Mouse (Mus musculus) urinary bladder, postnatal 14 days (tissue): Measurements from ENCODE around the gene Lipa.

Experiments used
- DNase-seq: peaks from one replicate; pipeline ENCODE4 v3.0.0; 2021; ENCODE audit warnings: low spot score

The Lipa gene

DNA sequence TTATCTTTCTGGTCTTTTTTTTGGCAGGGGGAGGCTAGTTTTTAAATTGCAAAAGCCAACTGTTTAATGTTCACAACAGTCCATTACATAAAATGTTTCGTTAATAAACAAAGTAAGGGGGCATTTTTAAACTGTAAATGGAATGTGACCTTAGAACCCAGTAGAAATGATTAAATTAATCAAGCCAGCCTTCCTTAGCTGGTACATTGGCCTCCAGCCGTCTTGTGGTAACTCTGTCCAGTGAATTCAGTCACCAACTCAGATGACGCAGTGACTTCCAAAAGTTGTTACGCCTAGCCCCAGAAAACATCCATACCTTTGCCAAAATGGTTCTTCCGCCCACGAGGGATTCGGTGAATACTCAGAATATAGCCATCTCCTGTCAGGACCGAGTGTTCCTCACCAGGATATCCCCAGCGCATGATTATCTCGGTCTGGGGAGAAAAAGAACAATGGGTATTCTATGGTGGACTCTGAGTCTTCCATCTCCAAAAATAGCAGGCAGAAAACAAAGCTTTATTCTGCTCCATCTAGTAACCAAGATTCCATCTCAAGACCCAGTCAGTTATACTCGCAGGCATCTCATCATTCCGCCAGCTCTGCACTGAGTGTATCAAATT, 4.1 kb downstream of the Lipa start:
- no peak for DNase-seq

DNA sequence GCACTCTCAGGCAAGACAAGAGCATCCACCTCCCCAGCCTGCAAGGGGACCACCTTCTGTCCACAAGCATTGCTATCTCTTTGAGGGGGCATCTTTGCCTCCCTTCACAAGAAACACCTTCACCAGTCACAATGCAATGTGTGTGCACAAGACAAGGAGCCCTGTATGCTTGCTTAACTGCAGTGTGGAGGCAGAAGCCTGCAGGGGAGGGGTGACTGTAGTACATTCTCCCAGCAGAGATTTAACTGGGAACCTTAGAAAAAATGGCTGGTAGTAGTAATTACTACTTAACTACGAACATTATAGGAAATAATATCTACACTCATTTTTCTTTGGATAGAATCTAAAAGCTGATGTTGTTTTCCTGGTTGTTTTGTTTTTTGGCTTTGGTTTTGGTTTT, 5.3 kb downstream of the Lipa start:
- DNase-seq = no peak

DNA sequence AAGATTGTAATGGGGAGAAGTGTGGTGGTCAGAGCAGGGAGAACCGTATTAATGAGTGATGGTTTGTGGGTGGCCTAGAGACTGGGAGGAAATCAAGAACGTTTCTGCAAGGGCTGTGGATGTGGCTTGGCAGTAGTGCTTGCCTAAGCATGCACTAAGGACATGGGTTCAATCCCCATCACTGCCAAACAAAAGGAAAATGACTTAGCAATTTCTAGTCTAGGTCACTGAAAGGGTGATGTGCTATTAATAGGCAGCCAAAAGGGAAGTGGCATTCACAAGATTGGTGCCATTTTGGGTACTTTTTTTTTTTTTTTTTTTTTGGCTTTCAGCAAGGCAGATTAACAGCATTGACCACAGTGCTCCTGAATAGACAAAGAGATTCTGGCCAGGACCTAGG, 5.9 kb downstream of the Lipa start:
- no peak for DNase-seq

DNA sequence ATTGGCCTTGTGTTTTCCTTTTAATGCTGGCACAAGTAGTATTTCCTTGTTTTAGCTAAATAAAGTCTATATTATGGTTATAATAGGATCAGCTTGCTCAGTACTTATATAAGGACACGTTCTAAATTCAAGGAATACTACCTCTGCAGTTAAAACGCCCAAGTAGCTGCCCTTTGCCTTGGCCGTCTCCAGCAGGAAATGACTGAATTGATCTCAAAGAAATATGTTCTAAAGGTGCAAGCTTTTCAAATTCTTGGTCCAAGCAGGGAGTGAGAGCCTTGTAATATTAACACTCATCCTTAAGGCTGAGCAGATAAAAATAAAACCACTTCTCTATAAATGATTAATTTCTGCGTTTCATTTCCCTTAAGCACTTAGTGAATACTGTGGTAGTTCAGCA, 7.2 kb downstream of the Lipa start:
- DNase-seq = no peak

DNA sequence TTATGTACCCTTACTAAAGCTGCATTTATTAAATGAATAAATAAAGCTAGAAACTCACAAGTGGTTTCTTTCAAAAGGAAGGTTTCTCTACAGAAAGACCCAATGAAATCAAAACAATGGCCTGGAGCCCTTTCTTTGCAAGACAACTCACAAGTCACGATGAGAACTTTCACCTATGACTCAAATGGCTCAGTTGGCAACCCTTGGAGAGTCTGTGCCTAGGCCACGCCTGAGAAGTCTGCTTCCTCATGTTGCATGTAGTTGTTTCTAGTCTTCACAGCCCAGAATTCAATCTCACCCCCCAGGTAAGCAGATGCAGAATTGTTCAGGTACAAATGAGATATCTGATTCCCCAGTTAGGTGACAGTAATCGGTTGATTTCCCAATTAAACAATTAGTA, 7.6 kb downstream of the Lipa start:
- DNase-seq = no peak

DNA sequence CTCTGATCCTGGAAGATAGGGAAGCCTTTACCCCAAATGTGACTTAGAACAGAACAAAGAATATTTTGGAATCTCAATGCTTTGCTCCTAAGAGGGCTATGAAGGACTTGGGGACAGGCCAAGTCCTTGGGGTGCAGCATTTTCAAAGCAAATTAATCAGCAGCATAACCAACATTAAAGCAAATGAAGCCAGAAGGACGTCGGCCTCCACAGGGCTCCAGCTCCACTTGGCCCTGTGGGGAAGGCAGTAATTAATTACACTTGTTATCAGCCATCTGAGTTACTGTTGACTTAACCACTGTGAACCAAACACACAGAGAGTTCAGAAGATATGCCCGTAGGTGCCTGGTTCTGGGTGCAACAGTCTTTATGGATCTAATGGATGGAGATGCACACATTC, 8.5 kb downstream of the Lipa start:
- DNase-seq = no peak

DNA sequence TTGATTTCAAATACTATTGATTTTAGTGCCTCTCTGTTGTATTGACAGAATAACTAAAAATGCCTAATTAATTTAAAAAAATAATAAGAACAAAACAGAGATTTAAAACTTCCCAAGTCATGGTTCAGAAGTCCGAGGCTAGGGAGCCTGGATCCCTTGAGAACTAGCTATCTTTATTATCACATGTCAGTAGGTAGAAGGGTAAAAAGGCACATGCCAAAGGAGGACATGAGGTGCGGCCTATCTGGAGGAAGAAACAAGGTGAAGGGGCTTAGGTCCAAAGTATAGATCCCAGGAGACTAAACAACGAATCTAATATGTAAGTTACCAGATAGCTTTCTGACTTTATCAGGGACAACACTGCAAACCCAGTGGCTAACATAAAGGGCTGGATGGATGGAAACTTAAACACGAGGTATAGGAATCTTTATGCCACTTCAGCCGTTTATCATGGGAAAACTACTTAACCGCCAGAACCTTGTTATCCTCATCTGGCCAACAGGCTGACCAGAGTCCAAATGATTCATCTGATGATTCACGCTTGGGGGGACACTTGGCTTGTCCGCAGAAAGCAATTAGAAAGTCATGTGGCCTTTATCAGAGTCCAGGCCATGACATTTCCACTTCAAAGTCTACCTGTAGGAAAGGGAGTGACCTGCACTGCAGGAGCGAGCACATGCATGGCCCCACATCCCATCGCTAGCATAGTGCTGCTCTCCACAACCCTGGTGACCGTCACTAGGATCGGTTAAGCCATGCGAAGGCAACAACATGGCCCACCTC, 9.3 kb downstream of the Lipa start:
- DNase-seq = peak; percentile 23

DNA sequence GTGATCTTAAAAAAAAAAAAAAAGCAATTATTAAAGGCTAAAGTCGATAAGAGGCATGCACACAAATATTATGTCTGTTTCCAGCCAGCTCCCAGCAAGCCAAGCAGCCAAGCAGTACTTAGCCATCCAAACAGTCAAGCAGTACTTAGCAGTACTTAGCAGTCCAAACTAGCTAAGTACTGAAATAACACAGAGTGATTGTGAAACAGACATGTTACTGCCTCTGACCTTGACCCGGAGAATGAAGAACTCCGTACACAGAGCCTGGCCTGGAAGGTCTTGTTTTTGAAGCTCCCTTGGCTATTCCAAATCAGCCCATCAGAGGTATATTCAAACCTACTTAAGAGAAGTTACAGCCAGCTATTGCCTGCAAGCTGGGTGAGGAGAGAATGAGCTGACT, 10.1 kb downstream of the Lipa start:
- no peak for DNase-seq

DNA sequence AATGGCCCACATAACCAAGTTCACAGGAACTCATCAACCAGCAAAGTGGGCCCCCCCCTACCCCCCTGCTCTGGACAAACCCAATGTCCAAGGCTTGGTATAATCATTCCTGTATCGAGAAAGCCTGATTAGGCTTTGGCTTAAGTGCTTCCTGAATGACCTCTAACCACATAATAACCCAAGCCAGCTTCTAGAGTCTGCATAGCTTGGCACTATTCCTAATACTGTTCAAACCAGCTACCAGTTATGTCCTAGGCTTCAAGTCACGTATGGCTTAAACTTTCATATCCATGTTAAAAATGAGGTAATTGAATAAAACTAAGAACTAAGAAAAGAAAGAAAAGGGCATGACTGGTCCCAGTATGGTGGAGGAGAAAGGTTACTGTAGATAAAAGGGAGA, 10.9 kb downstream of the Lipa start:
- DNase-seq = no peak

DNA sequence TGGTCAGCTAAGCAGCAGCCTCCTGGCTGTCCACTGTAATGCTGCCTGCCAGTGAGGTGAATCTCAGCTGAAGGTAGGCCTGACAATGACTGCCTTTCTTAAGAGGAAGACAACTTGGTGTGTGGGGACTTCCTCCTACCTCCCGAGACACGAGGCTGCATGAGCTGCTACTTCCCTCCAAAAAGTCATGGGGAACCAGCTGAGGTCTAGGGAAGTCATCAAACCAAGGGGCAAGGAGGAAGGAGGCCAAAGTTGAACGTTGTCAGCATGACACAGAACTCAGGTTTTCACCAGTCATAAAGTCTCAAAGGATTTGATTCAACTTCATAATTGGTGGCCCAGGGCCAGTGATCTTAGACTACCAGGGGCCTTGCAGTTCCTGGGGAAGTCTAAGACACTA, 11.6 kb downstream of the Lipa start:
- no peak for DNase-seq

DNA sequence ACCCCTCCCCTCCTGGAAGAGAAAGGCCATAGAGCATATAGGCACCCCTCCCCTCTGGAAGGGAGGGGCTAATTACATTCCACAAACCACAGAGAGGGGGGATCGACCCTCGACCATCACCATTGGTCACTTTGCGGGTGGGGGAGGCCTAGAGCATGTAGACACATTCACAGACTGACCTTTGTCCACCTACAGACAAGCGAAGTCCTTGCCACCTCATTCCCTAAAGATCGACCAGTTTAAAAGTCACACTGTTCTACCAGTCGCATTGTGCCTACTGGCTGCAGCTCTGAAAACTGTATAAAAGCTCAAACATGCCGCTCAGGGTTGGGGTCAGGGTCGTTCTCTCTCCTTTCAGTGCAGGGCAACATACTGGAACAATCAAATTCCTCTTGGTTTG, 15.7 kb downstream of the Lipa start:
- DNase-seq = no peak

DNA sequence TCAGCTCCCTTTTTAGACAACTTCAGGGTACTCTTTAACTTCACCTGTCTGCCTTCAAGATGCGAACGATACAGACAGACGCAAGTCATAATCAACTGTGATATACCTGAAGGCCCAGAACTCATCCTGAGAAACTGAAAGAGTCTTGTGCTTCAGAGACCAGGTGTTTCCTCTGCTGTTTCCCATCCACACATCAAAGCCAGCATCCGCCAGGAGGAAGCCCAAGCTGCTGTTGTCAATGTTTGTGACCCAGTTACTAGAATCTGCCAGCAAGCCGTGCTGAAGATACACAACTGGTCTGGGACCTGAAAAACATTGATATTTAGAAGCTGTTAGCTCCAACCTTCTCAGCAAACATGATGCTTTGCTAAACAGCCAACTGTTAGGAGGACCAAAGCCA, 16.6 kb downstream of the Lipa start:
- no peak for DNase-seq

DNA sequence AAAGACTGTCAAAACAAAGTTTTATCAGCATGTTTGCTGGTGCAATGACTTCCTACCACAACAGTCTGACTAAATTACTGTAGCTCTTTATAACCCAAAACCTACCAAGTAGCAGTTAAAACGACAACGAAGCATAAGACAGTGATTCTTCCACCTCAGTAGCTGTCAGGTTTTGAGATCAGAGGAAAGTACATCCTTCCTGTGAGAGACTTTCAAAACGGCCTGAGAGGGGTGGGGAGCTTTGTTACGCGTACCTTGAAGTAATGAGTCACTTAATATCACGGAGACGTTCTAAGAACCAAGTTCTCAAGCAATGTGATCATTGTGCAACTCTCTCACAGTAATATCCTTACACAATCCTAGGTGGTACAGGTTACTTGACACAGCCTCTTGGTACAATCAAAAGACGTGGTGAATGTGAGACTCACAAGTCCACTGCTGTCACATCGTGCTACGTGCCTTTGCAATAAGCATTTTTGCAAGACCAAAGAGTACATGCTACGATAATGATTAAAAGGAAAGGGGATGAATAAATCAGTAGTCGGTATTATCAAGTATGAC, 22.0 kb downstream of the Lipa start:
- no peak for DNase-seq

DNA sequence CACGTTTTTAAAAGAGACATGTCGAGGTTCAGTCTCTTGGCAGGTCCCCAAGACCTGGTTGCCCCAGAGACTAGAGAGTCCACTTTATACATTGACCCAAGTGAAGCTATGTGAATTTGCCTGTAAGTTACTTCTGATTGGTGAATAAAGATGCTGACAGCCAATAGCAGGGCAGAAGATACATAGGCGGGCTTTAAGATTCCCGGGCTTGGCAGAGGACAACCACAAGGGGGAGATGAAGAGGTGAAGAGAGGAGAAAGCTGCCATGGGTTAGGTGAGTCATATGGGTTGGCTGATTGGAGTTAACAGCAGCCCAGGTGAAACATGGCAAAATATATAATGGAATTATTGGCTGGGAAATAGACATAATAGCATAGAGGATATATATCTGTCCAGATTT, 26.5 kb downstream of the Lipa start:
- DNase-seq = peak; percentile 84

DNA sequence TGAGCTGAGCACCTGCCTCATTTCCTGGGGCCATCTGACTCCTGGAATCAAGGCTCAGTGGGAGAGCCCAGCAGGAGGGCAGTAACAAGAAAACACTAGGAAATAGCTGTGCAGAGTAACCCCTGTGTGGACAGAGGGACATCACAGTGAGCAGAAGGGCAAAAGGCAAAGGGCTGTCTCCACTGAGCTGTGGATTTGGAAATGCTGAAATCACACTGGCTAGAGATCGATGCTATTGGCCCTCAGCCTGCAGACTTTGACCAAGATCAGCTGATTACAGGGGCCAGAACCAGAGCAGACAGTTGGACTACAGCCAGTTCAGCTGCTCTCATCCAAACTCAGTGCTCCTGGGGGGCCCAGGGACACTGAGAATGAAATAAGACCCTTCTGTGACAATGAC, 30.9 kb downstream of the Lipa start:
- DNase-seq = no peak

DNA sequence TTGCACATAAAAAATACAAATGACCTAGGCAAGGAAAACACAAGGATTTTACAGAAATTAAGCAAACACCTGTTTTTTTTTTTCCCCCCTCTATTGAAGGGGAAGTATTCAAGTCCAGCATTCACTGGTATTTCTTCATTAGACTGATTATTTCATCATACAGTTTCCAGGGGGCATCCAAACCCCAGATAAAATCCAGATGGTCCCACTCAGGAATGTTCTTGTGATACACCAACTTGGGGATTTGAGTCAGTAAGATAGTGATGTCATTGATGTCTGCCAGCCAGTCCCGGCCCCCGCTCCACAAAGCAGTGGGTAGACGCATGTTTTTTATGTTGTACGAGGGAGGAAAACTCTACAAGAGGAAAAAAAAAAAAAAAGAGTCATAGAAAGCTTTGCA, 33.4 kb downstream of the Lipa start:
- DNase-seq = no peak

DNA sequence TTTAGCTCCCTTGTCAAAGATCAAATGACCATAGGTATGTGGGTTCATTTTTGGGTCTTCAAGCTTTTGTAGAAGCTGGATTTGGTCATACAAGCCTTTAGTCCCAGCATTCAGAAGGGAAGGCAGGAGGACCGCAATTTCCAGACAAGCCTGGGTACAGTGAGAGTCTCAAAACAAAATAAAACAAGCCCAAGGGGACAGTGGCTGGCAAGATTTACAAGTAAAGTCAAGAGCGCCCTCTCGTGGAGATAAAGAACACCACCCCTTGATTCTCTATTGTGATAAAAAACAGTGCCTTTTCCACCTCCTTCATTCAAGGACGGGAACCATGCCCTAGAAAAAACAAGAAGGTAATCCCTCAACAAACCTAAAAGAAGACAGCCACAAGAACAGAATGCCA, 43.7 kb downstream of the Lipa start:
- peak; percentile 65 for DNase-seq

DNA sequence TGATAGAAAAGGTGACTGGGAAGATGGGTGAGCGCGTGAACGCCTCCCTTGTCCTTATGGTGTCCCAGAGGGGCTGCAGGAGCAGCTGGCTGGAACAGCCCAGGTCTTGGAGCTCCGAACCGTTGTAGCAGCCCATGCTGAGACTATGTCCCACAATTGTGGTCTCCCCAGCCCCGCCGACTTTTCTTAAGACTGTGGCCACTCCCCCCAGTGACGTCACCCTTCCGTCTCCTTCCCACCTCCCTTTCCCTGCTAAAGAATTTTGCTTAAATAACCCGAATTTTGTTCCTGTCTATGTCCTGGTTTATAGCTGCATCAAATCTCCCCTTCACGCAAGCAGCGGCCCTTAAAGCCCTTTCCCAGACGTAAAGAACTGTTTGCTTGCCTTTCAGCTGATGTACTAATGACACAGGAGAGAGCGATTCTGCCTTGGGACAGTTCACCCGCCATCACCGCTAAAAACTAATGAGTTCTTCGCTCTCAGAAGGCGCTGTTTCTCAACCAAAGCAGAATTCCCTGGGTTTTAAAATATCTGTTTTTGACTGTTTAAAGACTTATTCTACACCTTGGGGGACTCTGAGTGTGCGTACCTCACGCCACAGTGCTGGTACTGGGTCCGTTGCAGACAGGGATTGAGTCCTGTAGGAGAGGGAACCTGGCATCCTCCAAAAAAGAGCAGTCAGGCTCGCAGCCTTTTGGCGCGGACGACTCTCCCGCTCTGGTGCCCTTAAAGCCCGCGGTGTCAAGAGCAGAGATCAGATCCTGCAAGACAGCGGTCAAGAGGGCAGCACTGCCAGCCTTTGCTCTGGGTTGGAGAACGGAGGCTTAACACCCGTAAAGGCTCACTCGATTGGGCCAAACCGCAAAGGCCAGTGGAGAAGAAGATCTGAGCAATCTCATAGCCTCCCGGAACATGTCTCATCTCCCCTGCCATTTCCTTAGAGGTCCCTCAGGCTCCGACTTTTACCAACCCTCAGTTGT, 52.0 kb downstream of the Lipa start, which contains the start of gene Ch25h:
Gene Ch25h, minus strand, starts transcription at position 174 of the 981 bp plus-strand sequence.
- peak; percentile 50 for DNase-seq

DNA sequence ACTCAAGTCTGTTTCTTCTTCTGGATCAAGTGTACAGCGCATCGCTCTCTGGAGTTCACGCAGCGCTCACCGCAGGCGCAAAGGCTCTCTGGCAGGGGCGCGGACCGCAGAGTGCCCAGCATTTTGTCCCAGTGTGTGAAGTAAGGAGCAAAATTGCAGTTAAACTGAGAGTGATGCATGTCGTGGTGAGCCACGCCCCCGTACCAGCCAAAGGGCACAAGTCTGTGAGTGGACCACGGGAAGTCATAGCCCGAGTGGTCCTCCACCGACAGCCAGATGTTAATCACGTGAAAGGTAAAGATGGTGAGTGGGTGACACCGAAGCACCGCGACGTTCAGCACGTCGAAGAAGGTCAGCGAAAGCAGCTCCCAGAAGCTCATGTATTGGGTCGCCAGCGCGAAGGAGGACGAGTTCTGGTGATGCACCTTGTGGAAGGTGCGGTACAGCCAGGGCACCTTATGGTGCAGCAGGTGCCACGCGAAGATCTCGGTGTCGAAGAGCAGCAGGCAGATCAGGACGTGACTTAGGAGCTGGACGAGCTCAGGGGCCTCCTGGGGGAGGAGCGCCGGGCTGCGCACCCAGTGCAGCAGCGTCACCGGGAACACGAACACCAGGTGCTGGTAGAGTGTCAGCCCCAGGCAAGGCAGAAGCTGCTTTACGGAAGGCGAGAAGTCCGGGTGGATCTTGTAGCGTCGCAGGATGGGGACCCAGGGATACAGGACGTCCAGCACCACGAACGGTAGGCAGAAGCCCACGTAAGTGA, 52.9 kb downstream of the Lipa start:
- no peak for DNase-seq

DNA sequence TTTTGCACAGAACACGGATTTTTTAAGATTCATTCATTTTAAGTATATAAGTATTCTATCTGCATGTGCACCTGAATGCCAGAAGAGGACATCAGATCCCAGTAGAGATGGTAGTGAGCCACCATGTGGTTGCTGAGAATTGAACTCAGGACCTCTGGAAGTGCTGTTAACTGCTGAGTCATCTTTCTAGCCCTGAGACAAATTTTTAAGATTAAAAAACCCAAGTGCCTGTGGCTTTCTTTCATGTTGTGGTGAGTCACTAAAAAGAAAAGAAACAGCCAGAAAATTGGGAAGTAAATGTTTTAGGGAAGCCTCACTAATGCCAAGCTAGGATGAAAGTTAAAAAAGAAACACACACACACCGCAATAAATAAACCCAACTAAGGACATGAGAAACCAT, 55.6 kb downstream of the Lipa start:
- DNase-seq = no peak

DNA sequence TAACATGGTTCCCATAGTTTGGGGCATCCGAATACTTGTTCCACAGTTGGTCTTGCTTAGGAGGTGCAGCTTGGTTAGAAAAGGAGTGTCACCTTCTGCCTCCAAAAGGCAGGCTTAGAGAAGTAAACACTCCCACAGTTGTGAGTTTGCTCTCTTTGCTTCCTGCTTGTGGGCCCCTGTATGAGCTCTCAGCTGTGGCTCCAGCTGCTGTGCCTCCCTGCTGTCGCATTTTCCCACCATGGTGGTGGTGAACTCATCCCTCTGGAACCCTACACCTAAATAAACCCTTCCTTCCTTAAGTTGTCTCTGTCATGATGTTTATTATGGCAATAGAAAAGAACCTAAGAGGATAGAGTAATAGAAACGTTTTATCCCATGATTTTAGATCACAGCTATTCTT, 58.5 kb downstream of the Lipa start:
- DNase-seq = no peak

DNA sequence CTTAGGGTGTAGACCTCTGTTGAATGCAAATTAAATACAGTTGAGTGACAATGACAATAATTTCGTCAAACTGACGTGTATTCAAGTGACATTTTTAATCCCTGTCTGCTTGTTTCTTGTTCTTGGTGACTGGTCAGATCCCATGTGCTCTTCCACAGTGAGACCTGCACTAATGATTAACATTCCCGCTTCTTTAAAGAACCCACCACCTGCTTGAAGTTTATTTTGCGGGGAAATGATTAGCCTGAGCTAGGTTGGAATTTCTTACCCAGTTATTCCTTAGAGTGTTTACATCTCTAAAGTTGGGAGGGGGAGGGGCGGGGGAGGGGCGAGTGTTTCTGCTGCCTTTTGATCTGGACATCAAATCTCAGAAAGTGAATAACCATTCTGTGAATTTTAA, 59.1 kb downstream of the Lipa start:
- DNase-seq = no peak
